Mouse (Mus musculus): ENCODE results near the gene Gnmt. TPM values are rescaled to one million over a fixed set of nuclear protein-coding genes. Genes with fewer than 3 reads are reported as not detected.

Gene Gnmt
- total RNA-seq, 2 experiments from 2014 or later, result 1.1 TPM; not detected in 1

Other genes starting within 250 kb of the Gnmt start
- gene Ttbk1, start 241.5 kb downstream of the Gnmt start, total RNA-seq (2021), result 100 to 1,000 TPM; 117 to 120 TPM
- gene Dnph1, start 232.5 kb downstream of the Gnmt start, total RNA-seq (2021), result 1 to 10 TPM; 5.1 to 5.9 TPM
- gene Cul9, start 182.8 kb downstream of the Gnmt start, total RNA-seq (2021), result 10 to 100 TPM; 61.8 to 66.4 TPM
- gene Srf, start 173.0 kb downstream of the Gnmt start, total RNA-seq (2021), result 10 to 100 TPM; 80.8 to 89.0 TPM
- gene Ptk7, start 99.7 kb downstream of the Gnmt start, total RNA-seq (2021), result 1 to 10 TPM; 8.0 to 9.0 TPM
- 10 to 100 TPM; 22.4 to 22.6 TPM for gene Klc4, start 83.1 kb downstream of the Gnmt start, total RNA-seq (2021)
- gene Mrpl2, start 82.9 kb downstream of the Gnmt start, total RNA-seq (2021), result 10 to 100 TPM; 53.1 to 60.7 TPM
- 10 to 100 TPM; 18.9 to 20.2 TPM for gene Cul7, start 78.8 kb downstream of the Gnmt start, total RNA-seq (2021)
- 10 to 100 TPM; 17.2 to 19.7 TPM for gene Rrp36, start 54.8 kb downstream of the Gnmt start, total RNA-seq (2021)
- 100 to 1,000 TPM in 1 of 2 experiments, 10 to 100 TPM in 1; 97.2 to 109 TPM for gene Mea1, start 50.4 kb downstream of the Gnmt start, total RNA-seq (2021)
- gene Klhdc3, start 48.3 kb downstream of the Gnmt start, total RNA-seq (2021), result 100 to 1,000 TPM; 172 to 177 TPM
- 10 to 100 TPM; 89.3 to 90.9 TPM for gene Ppp2r5d, start 24.1 kb downstream of the Gnmt start, total RNA-seq (2021)
- 10 to 100 TPM; 55.5 to 62.4 TPM for gene Pex6, start 17.7 kb downstream of the Gnmt start, total RNA-seq (2021)
- 10 to 100 TPM; 66.6 to 71.8 TPM for gene Cnpy3, start 23.0 kb upstream of the Gnmt start, total RNA-seq (2021)
- gene Ptcra, start 34.5 kb upstream of the Gnmt start, total RNA-seq (2021), result under 1 TPM in 1 of 2 experiments, not detected in 1; 0.25 TPM
- gene 2310039H08Rik, start 43.5 kb upstream of the Gnmt start, total RNA-seq (2021), result 1 to 10 TPM; 4.9 to 8.3 TPM
- gene Rpl7l1, start 53.5 kb upstream of the Gnmt start, total RNA-seq (2021), result 10 to 100 TPM; 49.0 to 55.9 TPM
- 10 to 100 TPM; 61.5 to 65.7 TPM for gene Bicral, start 129.3 kb upstream of the Gnmt start, total RNA-seq (2021)
- gene Tbcc, start 161.5 kb upstream of the Gnmt start, total RNA-seq (2021), result 10 to 100 TPM; 29.9 to 30.2 TPM
- not detected for gene Prph2, start 181.3 kb upstream of the Gnmt start, total RNA-seq (2021)

All from layer of hippocampus, adult 18-20 months (tissue).